Mouse (Mus musculus) bone marrow macrophage, adult 2 months (primary cell): ENCODE data around the gene Tspan18. TPM values are rescaled to one million over a fixed set of nuclear protein-coding genes. Genes with fewer than 3 reads are reported as not detected.

Experiments used
- H3K27ac ChIP-seq: 2 replicates; pipeline ENCODE4 v1.5.1; 2012; ENCODE audit warnings: low read depth, low read length; ENCODE audit not compliant: insufficient read depth
- H3K4me1 ChIP-seq: 2 replicates; pipeline ENCODE4 v1.6.1; 2012; ENCODE audit warnings: low read length; ENCODE audit not compliant: control insufficient read depth, insufficient read depth
- H3K4me3 ChIP-seq: 2 replicates; pipeline ENCODE4 v1.5.1; 2012; ENCODE audit warnings: mild to moderate bottlenecking, low read length, moderate library complexity; ENCODE audit not compliant: insufficient read depth
- CTCF ChIP-seq: IDR thresholded peaks from 2 replicates; pipeline ENCODE4 v1.5.1; 2012; ENCODE audit warnings: low read depth, mild to moderate bottlenecking, low read length, moderate library complexity
- POLR2A ChIP-seq: IDR thresholded peaks from 2 replicates; pipeline ENCODE4 v1.6.1; 2012; ENCODE audit warnings: mild to moderate bottlenecking, low read depth, low read length, borderline replicate concordance
- polyA plus RNA-seq: library from polyadenylated mRNA; stranded (reverse); fragments of >200 nt; gene quantifications from 2 replicates; pipeline ENCODE4 v1.2.4, GENCODE M21; 2012; ENCODE audit not compliant: missing spikeins, insufficient read depth, insufficient read length

Tspan18 gene
- polyA plus RNA-seq, 1 experiment: not detected

DNA sequence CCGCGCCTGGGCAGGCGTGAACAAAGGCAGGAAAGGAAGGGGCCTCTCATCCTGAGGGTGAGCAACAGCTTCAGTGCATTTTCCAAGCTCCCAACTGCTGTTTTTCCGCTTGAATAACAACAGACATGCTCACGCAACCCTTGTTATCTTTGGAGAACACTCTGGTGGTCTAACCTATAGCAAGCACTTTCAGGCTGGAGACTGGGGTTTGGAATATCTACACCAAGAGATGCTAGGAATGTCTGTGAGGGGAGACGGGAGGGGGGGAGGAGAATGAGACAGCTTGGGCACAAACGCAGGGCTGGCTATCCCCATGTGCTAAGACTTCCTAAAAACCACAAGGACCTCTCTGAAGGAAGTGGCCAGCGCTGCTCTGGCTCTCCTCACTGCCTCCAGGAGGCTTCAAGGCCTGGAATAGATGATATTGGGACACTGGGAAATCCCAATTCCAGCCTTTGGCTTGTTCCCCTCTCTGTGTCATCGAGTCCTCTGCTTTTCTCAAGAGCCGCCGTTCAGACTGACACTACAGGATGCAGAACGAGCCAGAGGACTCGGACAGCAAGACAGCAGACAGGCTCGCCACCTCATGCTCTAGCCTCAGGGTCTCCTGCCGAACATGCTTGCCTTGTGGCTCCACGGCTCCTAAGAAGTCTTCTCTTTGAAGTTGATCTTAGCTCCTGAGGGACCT lies 30.6 kb downstream of the Tspan18 start:
- H3K27ac ChIP-seq: no peak overlapping the region
- no peak overlapping the region for H3K4me3 ChIP-seq
- H3K4me1 ChIP-seq: no peaks in the 10 kb centered on the region
- TF ChIP-seq POLR2A (no peak), CTCF (no peak)

DNA sequence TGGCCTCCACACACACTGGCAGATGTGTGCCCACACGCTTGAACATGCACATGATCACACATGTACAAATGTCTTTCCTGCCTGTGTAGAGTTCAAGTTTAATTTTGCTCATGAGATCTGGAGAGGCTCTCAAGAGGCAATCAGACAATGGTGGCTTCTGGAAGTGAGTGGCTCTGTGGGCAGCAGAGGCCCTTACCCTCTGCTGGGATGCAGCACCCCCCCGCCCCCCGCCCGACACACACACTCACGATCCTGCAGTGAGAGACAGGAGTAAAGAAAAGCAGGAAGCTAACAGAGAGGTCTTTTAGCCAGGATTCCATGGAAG lies 31.1 kb downstream of the Tspan18 start:
- H3K27ac ChIP-seq: no peak overlapping the region
- TF ChIP-seq CTCF: no peak
- TF ChIP-seq POLR2A: no peak

DNA sequence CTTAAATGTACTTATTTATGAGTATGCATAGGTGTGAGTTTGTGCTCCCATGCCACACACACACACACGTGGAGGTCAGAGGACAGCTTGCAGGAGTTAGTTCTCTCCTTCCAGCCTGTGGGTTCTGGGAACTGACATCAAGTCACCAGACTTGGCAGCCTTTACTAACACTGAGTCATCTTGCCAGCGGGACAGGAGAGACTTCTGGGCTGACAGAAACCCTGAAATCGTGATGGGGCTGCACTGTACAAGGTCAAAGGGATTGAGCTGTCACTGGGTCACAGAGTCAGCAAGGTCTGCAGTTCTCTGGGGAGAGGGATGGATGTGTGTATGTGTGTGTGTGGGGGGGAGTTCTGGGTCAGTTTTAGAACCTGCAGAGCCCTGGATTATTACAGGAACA lies 36.6 kb downstream of the Tspan18 start:
- no peak overlapping the region for H3K4me3 ChIP-seq
- no peak for TF ChIP-seq CTCF
- TF ChIP-seq POLR2A: no peak
- no peak overlapping the region for H3K27ac ChIP-seq
- H3K4me1 ChIP-seq: no peaks in the 10 kb centered on the region

More for the DNA sequence above, 31.1 kb downstream of the Tspan18 start:
- Histone ChIP-seq H3K4me3 (no peak overlapping the region), H3K4me1 (no peaks in the 10 kb centered on the region)

DNA sequence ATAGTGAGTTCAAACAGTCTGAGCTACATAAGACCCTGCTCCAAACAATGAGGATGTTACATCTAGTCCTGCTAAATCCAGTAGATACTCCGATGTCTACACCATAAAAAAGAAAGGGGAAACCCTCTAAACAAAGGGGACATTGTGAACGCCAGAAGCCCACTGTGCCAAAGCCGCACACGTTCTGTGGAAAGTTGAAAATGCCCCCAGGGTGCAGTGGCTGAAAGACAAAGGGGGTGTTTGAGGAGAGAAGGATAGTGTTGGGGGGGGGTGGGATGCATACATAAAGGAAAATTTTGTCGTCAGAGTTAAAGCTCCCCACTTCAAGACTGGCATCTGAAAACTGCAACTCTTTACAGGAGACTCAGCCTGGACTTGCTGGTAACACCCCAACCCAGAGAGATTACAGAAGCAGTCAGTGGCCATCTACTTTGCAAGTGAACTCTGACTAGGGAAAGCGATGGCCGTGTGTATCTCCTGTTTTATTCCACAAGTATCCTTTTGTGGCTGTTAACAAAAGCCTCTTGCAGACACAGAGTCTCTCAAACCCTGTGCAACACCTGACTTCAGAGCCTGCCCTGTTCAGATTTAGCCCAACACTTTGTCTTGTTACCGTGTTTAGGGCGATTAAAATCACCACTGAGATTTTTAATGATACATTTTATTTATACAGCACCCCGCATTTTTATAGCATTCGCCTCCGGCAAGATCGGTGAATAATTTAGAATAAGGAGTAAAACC lies 42.9 kb downstream of the Tspan18 start:
- Histone ChIP-seq H3K4me1 (no peaks in the 10 kb centered on the region), H3K27ac (no peak overlapping the region), H3K4me3 (no peak overlapping the region)
- TF ChIP-seq POLR2A (no peak), CTCF (no peak)

DNA sequence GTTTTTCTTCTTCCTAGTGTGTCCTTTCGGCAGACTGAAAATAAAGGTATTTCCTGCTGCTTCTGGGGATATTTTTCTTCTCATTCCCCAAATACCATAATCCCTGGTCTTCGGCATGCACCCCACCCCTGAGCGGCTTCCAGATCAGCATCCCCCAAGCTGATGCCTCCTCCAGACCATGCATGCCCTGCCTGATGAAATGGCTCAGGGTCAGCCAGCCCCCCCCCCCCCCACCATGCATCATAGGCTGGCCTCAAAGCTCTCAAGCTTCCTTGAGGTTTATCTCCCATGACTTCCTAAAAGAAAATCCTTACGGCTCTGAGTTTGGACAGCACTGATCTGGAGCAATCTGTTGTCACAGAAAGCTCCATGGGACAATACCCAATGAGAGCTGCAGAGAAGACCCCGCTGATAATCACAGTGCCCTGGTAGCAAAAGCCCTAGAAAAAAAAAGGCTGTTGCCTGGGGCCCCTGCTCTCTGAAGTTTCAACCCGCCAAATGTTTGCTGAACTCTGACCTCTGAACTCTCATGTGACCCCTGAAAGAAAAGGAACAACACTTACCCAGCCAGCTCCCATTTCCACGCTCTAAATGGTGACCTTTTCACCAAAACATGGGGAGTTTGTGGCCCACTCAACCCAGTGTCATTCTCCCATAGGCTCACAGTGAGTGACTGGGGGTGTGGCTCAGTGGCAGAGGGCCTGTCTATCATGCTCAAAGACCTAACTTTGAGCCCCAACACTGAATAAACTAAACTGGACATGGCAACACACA lies 43.8 kb downstream of the Tspan18 start:
- no peak overlapping the region for H3K27ac ChIP-seq
- no peaks in the 10 kb centered on the region for H3K4me1 ChIP-seq
- H3K4me3 ChIP-seq: no peak overlapping the region
- TF ChIP-seq POLR2A: no peak
- TF ChIP-seq CTCF: no peak

DNA sequence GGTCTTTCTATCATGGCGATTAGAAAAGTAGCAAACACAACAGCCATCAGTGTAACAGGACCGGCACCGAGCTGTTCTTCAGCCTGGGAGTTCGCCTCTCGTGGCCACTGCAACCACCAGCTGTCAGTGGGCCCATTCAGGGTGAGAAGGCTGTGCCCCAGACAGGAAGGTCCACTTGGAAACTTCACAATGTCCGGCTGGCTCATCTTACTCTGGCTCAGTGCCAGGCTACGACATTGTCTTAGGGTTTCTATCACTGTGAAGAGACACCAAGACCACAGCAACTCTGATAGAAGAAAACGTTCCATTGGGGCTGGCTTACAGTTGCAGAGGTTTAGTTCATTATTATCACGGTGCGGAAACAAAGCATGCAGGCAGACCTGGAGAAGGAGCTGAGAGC lies 45.1 kb downstream of the Tspan18 start:
- TF ChIP-seq CTCF (no peak), POLR2A (no peak)
- no peaks in the 10 kb centered on the region for H3K4me1 ChIP-seq
- no peak overlapping the region for H3K4me3 ChIP-seq
- H3K27ac ChIP-seq: no peak overlapping the region

DNA sequence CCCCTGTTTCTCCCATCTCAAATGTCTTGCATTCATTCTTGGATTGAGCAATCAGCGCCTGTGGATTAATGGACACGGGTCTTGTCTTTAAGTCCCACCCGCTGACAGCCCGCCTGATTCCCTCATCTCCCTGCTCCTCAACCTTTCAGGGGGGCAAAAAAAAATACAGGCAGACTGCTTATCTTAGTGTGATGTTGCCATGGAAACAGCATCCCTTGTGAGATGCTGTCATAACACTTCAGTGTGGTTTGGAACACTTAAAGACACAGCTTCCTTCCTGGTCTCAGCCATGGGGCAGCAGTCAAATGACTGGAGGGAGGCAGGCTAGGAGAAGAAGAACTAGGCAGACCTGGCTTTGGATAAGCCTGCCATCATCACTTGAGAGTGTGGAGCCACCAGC lies 47.0 kb downstream of the Tspan18 start:
- H3K4me1 ChIP-seq: no peaks in the 10 kb centered on the region
- TF ChIP-seq CTCF (no peak), POLR2A (no peak)
- no peak overlapping the region for H3K27ac ChIP-seq
- H3K4me3 ChIP-seq: no peak overlapping the region

DNA sequence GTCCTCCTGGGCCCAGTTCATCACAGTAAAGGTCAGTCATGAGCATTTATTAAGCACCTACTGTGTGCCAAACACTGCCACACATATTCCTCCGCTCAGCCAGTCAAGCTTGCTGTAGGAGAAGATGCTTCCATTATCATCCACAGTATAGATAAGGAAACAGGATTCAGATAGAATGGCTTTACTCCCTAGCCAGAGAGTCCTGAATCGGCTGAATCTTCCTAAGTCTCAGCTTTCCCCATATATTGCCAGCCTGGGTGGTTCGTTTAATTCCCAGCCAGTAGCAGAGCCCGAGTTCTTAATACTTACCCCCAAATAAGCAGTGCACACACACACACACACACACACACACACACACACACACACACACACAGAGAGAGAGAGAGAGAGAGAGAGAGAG lies 47.6 kb downstream of the Tspan18 start:
- TF ChIP-seq POLR2A (no peak), CTCF (no peak)
- Histone ChIP-seq H3K4me1 (no peaks in the 10 kb centered on the region), H3K4me3 (no peak overlapping the region), H3K27ac (no peak overlapping the region)

DNA sequence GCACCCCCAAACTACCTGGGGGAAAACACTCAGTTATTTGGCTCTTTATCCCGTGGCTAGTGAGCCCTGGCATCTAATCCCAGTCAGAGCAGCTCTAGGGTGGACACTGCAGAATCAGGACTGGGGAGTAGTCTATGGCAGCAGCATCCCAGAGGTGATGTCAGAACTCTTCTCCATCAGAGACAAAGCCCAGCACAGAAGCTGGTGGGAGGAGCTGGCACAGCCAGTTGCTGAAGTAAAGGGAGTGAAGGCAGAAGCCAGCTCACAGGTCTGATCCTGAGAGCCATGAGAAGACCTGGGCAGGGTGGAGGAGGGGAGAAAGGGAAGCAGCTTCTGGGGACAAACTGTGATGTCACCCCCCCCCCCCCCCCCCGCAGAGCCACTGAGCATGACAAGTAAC lies 48.0 kb downstream of the Tspan18 start:
- TF ChIP-seq POLR2A (no peak), CTCF (no peak)
- H3K27ac ChIP-seq: no peak overlapping the region
- no peaks in the 10 kb centered on the region for H3K4me1 ChIP-seq
- H3K4me3 ChIP-seq: no peak overlapping the region

DNA sequence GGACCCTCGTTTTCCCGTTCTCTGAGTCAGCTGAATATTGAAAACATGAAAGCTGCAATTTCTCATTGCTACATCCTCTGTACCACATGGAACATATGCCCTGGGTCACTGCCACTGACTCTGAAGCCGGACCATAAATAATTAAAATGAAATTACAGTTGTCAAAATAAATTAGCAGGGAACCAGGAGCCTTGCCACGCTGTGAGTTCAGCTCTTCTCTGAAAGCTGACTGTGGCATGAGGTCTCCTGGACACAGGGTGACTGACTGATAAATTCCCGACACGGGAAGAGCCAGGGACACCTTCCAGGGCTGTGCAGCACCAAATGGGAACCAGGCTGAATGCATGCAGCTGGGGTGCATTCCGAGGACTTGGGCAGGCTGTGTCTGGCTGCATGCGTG lies 48.5 kb downstream of the Tspan18 start:
- Histone ChIP-seq H3K4me3 (no peak overlapping the region), H3K4me1 (no peaks in the 10 kb centered on the region), H3K27ac (no peak overlapping the region)
- TF ChIP-seq CTCF (no peak), POLR2A (no peak)
